Mouse (Mus musculus) CH12.LX (cell line): ENCODE data around the gene Trappc10. TPM values are rescaled to one million over a fixed set of nuclear protein-coding genes. Genes with fewer than 3 reads are reported as not detected.

ENCODE experiments used
- DNase-seq: peaks from one replicate; pipeline ENCODE4 v3.0.0-alpha.2; 2013; ENCODE audit errors: extremely low read depth
- H3K27ac ChIP-seq: 2 replicates; pipeline ENCODE4 v1.5.1; 2012; ENCODE audit warnings: low read depth, mild to moderate bottlenecking, control low read depth, moderate library complexity; ENCODE audit not compliant: insufficient read depth
- H3K27me3 ChIP-seq: replicated peaks from 2 replicates; pipeline ENCODE3; 2012; ENCODE audit warnings: inconsistent platforms
- H3K36me3 ChIP-seq, 2 experiments: replicated peaks in 1 of 2; 2 replicates each; pipeline versions ENCODE3 to v1.6.1; 2012; ENCODE audit warnings: inconsistent platforms in 1 of 2, low read length in 1 of 2, mild to moderate bottlenecking in 1 of 2, mixed read lengths in 1 of 2, moderate library complexity in 1 of 2; ENCODE audit not compliant: control insufficient read depth in 1 of 2, insufficient read depth in 1 of 2
- H3K4me1 ChIP-seq, 2 experiments: 2 replicates each; pipeline ENCODE4 v1.6.1; 2012; ENCODE audit warnings: inconsistent platforms in 1 of 2, moderate library complexity in 1 of 2; ENCODE audit not compliant: insufficient read depth in 2 of 2, control insufficient read depth in 1 of 2
- H3K4me2 ChIP-seq: 2 replicates; pipeline ENCODE4 v1.6.1; 2012; ENCODE audit warnings: low read depth, mild to moderate bottlenecking, control low read depth; ENCODE audit not compliant: poor library complexity, insufficient read depth, severe bottlenecking
- H3K4me3 ChIP-seq, 3 experiments: fragments of 150-350 bp in 1 of 3; sonication (generic) in 1 of 3; replicated peaks in 1 of 3; 2 replicates each; pipeline versions ENCODE3 to v1.5.1; 2011 to 2012; ENCODE audit warnings: low read depth in 2 of 3, low read length in 2 of 3, mild to moderate bottlenecking in 2 of 3, moderate library complexity in 2 of 3, control low read depth in 1 of 3, improper control_type of control experiment in 1 of 3, inconsistent platforms in 1 of 3, mixed read lengths in 1 of 3; ENCODE audit not compliant: poor library complexity in 1 of 3
- H3K79me2 ChIP-seq: replicated peaks from 2 replicates; pipeline ENCODE4 v1.6.1; 2012; ENCODE audit warnings: mild to moderate bottlenecking, moderate library complexity; ENCODE audit not compliant: control insufficient read depth, poor library complexity, insufficient read depth, severe bottlenecking; ENCODE audit errors: extremely low read depth
- H3K9ac ChIP-seq: 2 replicates; pipeline ENCODE4 v1.6.1; 2012; ENCODE audit warnings: low read depth, mild to moderate bottlenecking, control low read depth, moderate library complexity; ENCODE audit not compliant: insufficient read depth
- H3K9me3 ChIP-seq: replicated peaks from 2 replicates; pipeline ENCODE3; 2012; ENCODE audit warnings: low read length, inconsistent platforms, mixed read lengths
- BHLHE40 ChIP-seq: IDR thresholded peaks from 2 replicates; pipeline ENCODE4 v1.6.1; 2011; ENCODE audit warnings: mild to moderate bottlenecking, low read depth, low read length, improper control_type of control experiment
- CTCF ChIP-seq, 2 experiments: IDR thresholded peaks in 1 of 2; conservative IDR thresholded peaks in 1 of 2; 2 replicates each; pipeline ENCODE4 v1.5.1; 2011 to 2012; ENCODE audit warnings: low read depth in 2 of 2, low read length in 2 of 2, improper control_type of control experiment in 1 of 2, inconsistent platforms in 1 of 2, mild to moderate bottlenecking in 1 of 2, moderate library complexity in 1 of 2
- EP300 ChIP-seq: IDR thresholded peaks from 2 replicates; pipeline ENCODE4 v1.6.1; 2011; ENCODE audit warnings: low read length, improper control_type of control experiment
- GABPA ChIP-seq: IDR thresholded peaks from 2 replicates; pipeline ENCODE4 v1.6.1; 2012; ENCODE audit warnings: low read depth, low read length, improper control_type of control experiment, inconsistent platforms; ENCODE audit not compliant: insufficient replicate concordance
- HCFC1 ChIP-seq: IDR thresholded peaks from 2 replicates; pipeline ENCODE4 v1.6.1; 2012; ENCODE audit warnings: low read depth, mild to moderate bottlenecking, inconsistent platforms, low read length, improper control_type of control experiment
- IRF4 ChIP-seq: IDR thresholded peaks from 2 replicates; pipeline ENCODE4 v1.6.1; 2014; ENCODE audit warnings: low read depth, mild to moderate bottlenecking, inconsistent platforms, low read length, improper control_type of control experiment
- JUN ChIP-seq: IDR thresholded peaks from 2 replicates; pipeline ENCODE4 v1.6.1; 2011; ENCODE audit warnings: low read depth, mild to moderate bottlenecking, low read length, improper control_type of control experiment, moderate library complexity; ENCODE audit not compliant: insufficient read depth
- MAX ChIP-seq: IDR thresholded peaks from 2 replicates; pipeline ENCODE4 v1.6.1; 2011; ENCODE audit warnings: low read length, improper control_type of control experiment
- MEF2A ChIP-seq: IDR thresholded peaks from 2 replicates; pipeline ENCODE4 v1.6.1; 2014; ENCODE audit warnings: low read depth, mild to moderate bottlenecking, inconsistent platforms, low read length, improper control_type of control experiment, borderline replicate concordance
- MXI1 ChIP-seq: IDR thresholded peaks from 2 replicates; pipeline ENCODE4 v1.6.1; 2011; ENCODE audit warnings: mild to moderate bottlenecking, low read depth, low read length, improper control_type of control experiment
- NELFE ChIP-seq: IDR thresholded peaks from 2 replicates; pipeline ENCODE4 v1.6.1; 2011; ENCODE audit warnings: low read depth, low read length, improper control_type of control experiment
- NRF1 ChIP-seq: IDR thresholded peaks from 2 replicates; pipeline ENCODE4 v1.6.1; 2014; ENCODE audit warnings: low read depth, mild to moderate bottlenecking, inconsistent platforms, low read length, improper control_type of control experiment, moderate library complexity
- POLR2AphosphoS2 ChIP-seq: IDR thresholded peaks from 2 replicates; pipeline ENCODE4 v1.6.1; 2011; ENCODE audit warnings: low read depth, low read length, improper control_type of control experiment
- RAD21 ChIP-seq: IDR thresholded peaks from 2 replicates; pipeline ENCODE4 v1.6.1; 2011; ENCODE audit warnings: low read depth, mild to moderate bottlenecking, low read length, improper control_type of control experiment, moderate library complexity
- SMC3 ChIP-seq: IDR thresholded peaks from 2 replicates; pipeline ENCODE4 v1.6.1; 2011; ENCODE audit warnings: low read depth, low read length, improper control_type of control experiment
- TCF12 ChIP-seq: IDR thresholded peaks from 2 replicates; pipeline ENCODE4 v1.6.1; 2014; ENCODE audit warnings: low read depth, mild to moderate bottlenecking, inconsistent platforms, low read length, improper control_type of control experiment
- UBTF ChIP-seq: IDR thresholded peaks from 2 replicates; pipeline ENCODE4 v1.6.1; 2012; ENCODE audit warnings: low read depth, mild to moderate bottlenecking, inconsistent platforms, low read length, improper control_type of control experiment, moderate library complexity
- USF2 ChIP-seq: conservative IDR thresholded peaks from 2 replicates; pipeline ENCODE4 v1.6.1; 2011; ENCODE audit warnings: low read depth, low read length, improper control_type of control experiment
- ZC3H11A ChIP-seq: IDR thresholded peaks from 2 replicates; pipeline ENCODE4 v1.6.1; 2012; ENCODE audit warnings: low read depth, mild to moderate bottlenecking, inconsistent platforms, low read length, improper control_type of control experiment
- ZKSCAN1 ChIP-seq: IDR thresholded peaks from 2 replicates; pipeline ENCODE4 v1.6.1; 2012; ENCODE audit warnings: low read depth, inconsistent platforms, low read length, improper control_type of control experiment, borderline replicate concordance
- dilution Hi-C: fragments of 300-500 bp; cut with MboI; formaldehyde crosslinking; loops from 2 replicates; pipeline ENCODE4 v1.14.3; 2020; ENCODE audit warnings: low sequenced_read_pairs; ENCODE audit not compliant: extremely low pct_unique_long_range_greater_than_20kb, extremely low pct_ligation_motif_present
- in situ Hi-C: fragments of 300-500 bp; cut with MboI; formaldehyde crosslinking; loops from 3 replicates; pipeline ENCODE4 v1.14.3; 2019; ENCODE audit warnings: low sequenced_read_pairs, low pct_ligation_motif_present, low pct_unique_long_range_greater_than_20kb, mixed read lengths
- polyA plus RNA-seq: library from polyadenylated mRNA; unstranded; fragments of >175 nt; gene quantifications from 2 replicates; pipeline ENCODE4 v1.2.1, GENCODE M21; 2012; ENCODE audit warnings: low read depth; ENCODE audit not compliant: insufficient read length
- total RNA-seq, 2 experiments: library from RNA; depleted of rRNA; stranded (reverse); fragments of 300-350 nt in 1 of 2; fragments of >200 nt in 1 of 2; gene quantifications; 2 replicates each; pipeline ENCODE4 v1.2.3; 2012 to 2014

The Trappc10 gene
- total and polyA plus RNA-seq, 3 experiments = 22.1 to 26.7 (median 26.5) TPM

DNA sequence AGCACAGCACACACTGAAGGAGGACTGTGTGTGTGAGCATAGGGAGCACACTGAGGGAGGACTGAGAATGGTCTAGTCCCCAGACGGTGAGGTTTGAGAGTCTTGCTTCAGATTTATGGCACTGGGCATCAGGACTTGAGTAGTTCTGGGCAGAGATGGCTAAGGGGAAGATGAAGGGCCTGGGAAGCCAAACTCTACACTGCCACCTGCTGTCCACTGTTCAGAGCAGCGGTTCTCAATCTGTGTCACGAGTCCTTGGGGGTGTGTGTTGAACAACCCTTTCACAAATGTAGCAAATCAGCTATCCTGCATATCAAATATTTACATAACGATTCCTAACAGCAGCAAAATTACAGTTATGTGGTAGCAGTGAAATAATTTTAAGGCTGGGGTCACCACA lies 80.5 kb downstream of the Trappc10 start:
- H3K4me1 ChIP-seq = peaks cover 6 to 13% of the 10 kb centered on the region in 2 experiments
- peaks cover 45 to 80% of the 10 kb centered on the region in 2 experiments for H3K36me3 ChIP-seq
- H3K79me2 ChIP-seq = no peaks in the 10 kb centered on the region
- no peak overlapping the region for H3K9ac ChIP-seq
- DNase-seq = peak; percentile 76
- H3K9me3 ChIP-seq = no peaks in the 10 kb centered on the region
- H3K4me2 ChIP-seq = no peak overlapping the region
- TF ChIP-seq UBTF (no peak), EP300 (no peak), RAD21 (peak; percentile 64), ZC3H11A (peak; percentile 44), SMC3 (peak; percentile 95), MXI1 (no peak), CTCF (conservative IDR thresholded peaks at IDR 0.05 in 1 of 2, IDR thresholded peaks at IDR 0.05 in 1 of 2; ENCODE audit: low read depth in 2 of 2, low read length in 2 of 2) (peak; percentile 49 to 89), MAX (no peak), TCF12 (no peak), GABPA (no peak), POLR2AphosphoS2 (no peak), NELFE (no peak)
- no peak overlapping the region for H3K4me3 ChIP-seq
- H3K27me3 ChIP-seq = no peaks in the 10 kb centered on the region
- H3K27ac ChIP-seq = no peak overlapping the region
- in situ Hi-C loops (no loop called here), dilution Hi-C loops (no loop called here)

DNA sequence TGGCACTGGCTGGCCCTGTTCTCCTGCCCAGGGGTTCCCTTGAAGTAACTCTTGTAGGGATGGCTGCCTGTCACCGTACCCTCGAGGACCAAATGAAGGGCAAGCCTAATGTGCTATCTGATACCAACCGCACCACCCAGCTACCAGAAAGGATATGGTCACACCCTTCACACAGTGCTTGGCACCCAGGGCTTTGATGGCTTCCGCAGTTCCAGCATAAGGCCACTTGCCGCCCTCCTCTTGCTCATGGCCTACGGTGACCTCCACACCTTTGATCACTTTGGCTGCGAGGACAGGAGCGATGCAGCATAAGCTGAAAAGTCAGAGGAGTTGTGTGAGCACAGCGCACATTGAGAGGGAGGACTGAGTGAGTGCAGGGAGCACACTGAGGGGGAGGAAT lies 81.2 kb downstream of the Trappc10 start:
- no peaks in the 10 kb centered on the region for H3K79me2 ChIP-seq
- H3K27ac ChIP-seq = no peak overlapping the region
- H3K27me3 ChIP-seq = no peaks in the 10 kb centered on the region
- dilution Hi-C loops = no loop called here
- peaks cover 45 to 78% of the 10 kb centered on the region in 2 experiments for H3K36me3 ChIP-seq
- no peak overlapping the region for H3K4me3 ChIP-seq
- no peak overlapping the region for H3K9ac ChIP-seq
- DNase-seq = no peak
- H3K4me2 ChIP-seq = no peak overlapping the region
- in situ Hi-C loops = no loop called here
- peaks cover 3 to 6% of the 10 kb centered on the region in 2 experiments; a peak in 2 of 4 replicates for H3K4me1 ChIP-seq
- TF ChIP-seq JUN (no peak), ZC3H11A (no peak), NRF1 (no peak), ZKSCAN1 (no peak), MXI1 (no peak), HCFC1 (no peak), USF2 (no peak), IRF4 (no peak), MEF2A (no peak), BHLHE40 (no peak)
- TF ChIP-seq, all 38 proteins: peak for 0
- H3K9me3 ChIP-seq = no peaks in the 10 kb centered on the region
